Mouse (Mus musculus) MEL (cell line): ENCODE data around the gene Oxct1. TPM values are rescaled to one million over a fixed set of nuclear protein-coding genes. Genes with fewer than 3 reads are reported as not detected.

Experiments used
- DNase-seq: peaks from one replicate; pipeline ENCODE4 v3.0.0; 2011; ENCODE audit warnings: low read depth, low spot score
- H3K27ac ChIP-seq: 2 replicates; pipeline ENCODE4 v1.5.1; 2012; ENCODE audit warnings: low read depth, mild to moderate bottlenecking, control low read depth, low read length, moderate library complexity; ENCODE audit not compliant: control insufficient read depth
- H3K27me3 ChIP-seq, 2 experiments: fragments of 150-350 bp in 1 of 2; sonication (generic) in 1 of 2; 2 replicates each; pipeline ENCODE4 v1.6.1; 2012; ENCODE audit warnings: low read length in 2 of 2, mild to moderate bottlenecking in 2 of 2, improper control_type of control experiment in 1 of 2, moderate library complexity in 1 of 2; ENCODE audit not compliant: insufficient read depth in 2 of 2, control insufficient read depth in 1 of 2
- H3K36me3 ChIP-seq, 2 experiments: 2 replicates each; pipeline ENCODE4 v1.6.1; 2012 to 2014; ENCODE audit warnings: low read length in 2 of 2, improper control_type of control experiment in 1 of 2, inconsistent platforms in 1 of 2, mild to moderate bottlenecking in 1 of 2; ENCODE audit not compliant: insufficient read depth in 2 of 2, control insufficient read depth in 1 of 2
- H3K4me1 ChIP-seq, 2 experiments: fragments of 150-350 bp in 1 of 2; sonication (generic) in 1 of 2; 2 replicates each; pipeline ENCODE4 v1.6.1; 2012; ENCODE audit warnings: low read length in 2 of 2, improper control_type of control experiment in 1 of 2, mild to moderate bottlenecking in 1 of 2; ENCODE audit not compliant: insufficient read depth in 2 of 2, control insufficient read depth in 1 of 2
- H3K4me3 ChIP-seq, 2 experiments: fragments of 150-350 bp in 1 of 2; sonication (generic) in 1 of 2; 2 replicates each; pipeline ENCODE4 v1.5.1; 2012; ENCODE audit warnings: low read depth in 2 of 2, low read length in 2 of 2, mild to moderate bottlenecking in 2 of 2, moderate library complexity in 2 of 2, control low read depth in 1 of 2, improper control_type of control experiment in 1 of 2; ENCODE audit not compliant: control insufficient read depth in 1 of 2, insufficient read depth in 1 of 2
- H3K79me2 ChIP-seq: 2 replicates; pipeline ENCODE4 v1.6.1; 2012; ENCODE audit warnings: mild to moderate bottlenecking, low read length, moderate library complexity; ENCODE audit not compliant: control insufficient read depth, poor library complexity, insufficient read depth
- H3K9ac ChIP-seq: 2 replicates; pipeline ENCODE4 v1.6.1; 2012; ENCODE audit warnings: low read depth, mild to moderate bottlenecking, control low read depth, low read length, moderate library complexity; ENCODE audit not compliant: control insufficient read depth, poor library complexity, severe bottlenecking
- H3K9me3 ChIP-seq: fragments of 150-350 bp; sonication (generic); replicated peaks from 2 replicates; pipeline ENCODE4 v1.6.1; 2012; ENCODE audit warnings: mild to moderate bottlenecking, low read length, improper control_type of control experiment, moderate library complexity; ENCODE audit not compliant: insufficient read depth
- BHLHE40 ChIP-seq: IDR thresholded peaks from 2 replicates; pipeline ENCODE4 v1.6.1; 2012; ENCODE audit warnings: low read depth, mild to moderate bottlenecking, inconsistent platforms, low read length, improper control_type of control experiment, borderline replicate concordance
- CHD1 ChIP-seq: IDR thresholded peaks from 2 replicates; pipeline ENCODE4 v1.6.1; 2012; ENCODE audit warnings: low read depth, mild to moderate bottlenecking, inconsistent platforms, low read length, improper control_type of control experiment
- EP300 ChIP-seq, 2 experiments: IDR thresholded peaks; 2 replicates each; pipeline ENCODE4 v1.6.1; 2011; ENCODE audit warnings: improper control_type of control experiment in 2 of 2, low read length in 2 of 2, low read depth in 1 of 2, mild to moderate bottlenecking in 1 of 2
- HCFC1 ChIP-seq: IDR thresholded peaks from 2 replicates; pipeline ENCODE4 v1.6.1; 2012; ENCODE audit warnings: low read depth, mild to moderate bottlenecking, inconsistent platforms, low read length, improper control_type of control experiment, moderate library complexity
- KAT2A ChIP-seq: conservative IDR thresholded peaks from 2 replicates; pipeline ENCODE4 v1.6.1; 2012; ENCODE audit warnings: low read depth, low read length, improper control_type of control experiment, inconsistent platforms
- MAX ChIP-seq: IDR thresholded peaks from 2 replicates; pipeline ENCODE4 v1.6.1; 2011; ENCODE audit warnings: low read length, improper control_type of control experiment
- MAZ ChIP-seq: IDR thresholded peaks from 2 replicates; pipeline ENCODE4 v1.6.1; 2012; ENCODE audit warnings: low read depth, mild to moderate bottlenecking, inconsistent platforms, low read length, improper control_type of control experiment
- MXI1 ChIP-seq: IDR thresholded peaks from 2 replicates; pipeline ENCODE4 v1.6.1; 2011; ENCODE audit warnings: mild to moderate bottlenecking, low read depth, low read length, improper control_type of control experiment
- MYB ChIP-seq: IDR thresholded peaks from 2 replicates; pipeline ENCODE4 v1.6.1; 2011; ENCODE audit warnings: mild to moderate bottlenecking, low read depth, low read length, improper control_type of control experiment
- NRF1 ChIP-seq: IDR thresholded peaks from 2 replicates; pipeline ENCODE4 v1.6.1; 2014; ENCODE audit warnings: low read depth, mild to moderate bottlenecking, inconsistent platforms, low read length, improper control_type of control experiment, moderate library complexity; ENCODE audit not compliant: poor library complexity, insufficient read depth, severe bottlenecking
- POLR2A ChIP-seq, 2 experiments: IDR thresholded peaks; 2 replicates each; pipeline ENCODE4 v1.6.1; 2011 to 2012; ENCODE audit warnings: low read length in 2 of 2, mild to moderate bottlenecking in 2 of 2, control low read depth in 1 of 2, improper control_type of control experiment in 1 of 2, low read depth in 1 of 2, moderate library complexity in 1 of 2; ENCODE audit not compliant: control insufficient read depth in 1 of 2, insufficient read depth in 1 of 2, poor library complexity in 1 of 2
- RAD21 ChIP-seq: IDR thresholded peaks from 2 replicates; pipeline ENCODE4 v1.6.1; 2011; ENCODE audit warnings: mild to moderate bottlenecking, low read depth, low read length, improper control_type of control experiment
- RCOR1 ChIP-seq: IDR thresholded peaks from 2 replicates; pipeline ENCODE4 v1.6.1; 2012; ENCODE audit warnings: low read depth, mild to moderate bottlenecking, inconsistent platforms, low read length, improper control_type of control experiment
- TCF12 ChIP-seq: IDR thresholded peaks from 2 replicates; pipeline ENCODE4 v1.6.1; 2014; ENCODE audit warnings: low read depth, mild to moderate bottlenecking, inconsistent platforms, low read length, improper control_type of control experiment, moderate library complexity
- UBTF ChIP-seq: IDR thresholded peaks from 2 replicates; pipeline ENCODE4 v1.6.1; 2012; ENCODE audit warnings: low read depth, mild to moderate bottlenecking, inconsistent platforms, low read length, improper control_type of control experiment, moderate library complexity, borderline replicate concordance; ENCODE audit not compliant: insufficient read depth
- USF1 ChIP-seq: IDR thresholded peaks from 2 replicates; pipeline ENCODE4 v1.6.1; 2014; ENCODE audit warnings: low read depth, mild to moderate bottlenecking, inconsistent platforms, low read length, improper control_type of control experiment, moderate library complexity
- ZKSCAN1 ChIP-seq: IDR thresholded peaks from 2 replicates; pipeline ENCODE4 v1.6.1; 2012; ENCODE audit warnings: low read depth, mild to moderate bottlenecking, inconsistent platforms, low read length, improper control_type of control experiment, moderate library complexity
- ZMIZ1 ChIP-seq: IDR thresholded peaks from 2 replicates; pipeline ENCODE4 v1.6.1; 2012; ENCODE audit warnings: low read depth, mild to moderate bottlenecking, inconsistent platforms, low read length, improper control_type of control experiment, moderate library complexity
- ZNF384 ChIP-seq: IDR thresholded peaks from 2 replicates; pipeline ENCODE4 v1.6.1; 2012; ENCODE audit warnings: low read depth, mild to moderate bottlenecking, inconsistent platforms, low read length, improper control_type of control experiment
- polyA plus RNA-seq, 2 experiments: library from polyadenylated mRNA; stranded (reverse) in 1 of 2; unstranded in 1 of 2; fragments of >175 nt in 1 of 2; fragments of >200 nt in 1 of 2; gene quantifications; 2 replicates each; pipeline versions ENCODE4 v1.2.1 to v1.2.4; 2012; ENCODE audit warnings: low replicate concordance in 2 of 2, low read depth in 1 of 2; ENCODE audit not compliant: insufficient read length in 2 of 2, insufficient read depth in 1 of 2, missing spikeins in 1 of 2
- total RNA-seq: library from RNA; depleted of rRNA; stranded (reverse); fragments of 300-350 nt; gene quantifications from 2 replicates; pipeline ENCODE4 v1.2.3, GENCODE M21; 2012

Oxct1 gene
- total and polyA plus RNA-seq, 3 experiments: 112 to 168 TPM; not detected in 1

DNA sequence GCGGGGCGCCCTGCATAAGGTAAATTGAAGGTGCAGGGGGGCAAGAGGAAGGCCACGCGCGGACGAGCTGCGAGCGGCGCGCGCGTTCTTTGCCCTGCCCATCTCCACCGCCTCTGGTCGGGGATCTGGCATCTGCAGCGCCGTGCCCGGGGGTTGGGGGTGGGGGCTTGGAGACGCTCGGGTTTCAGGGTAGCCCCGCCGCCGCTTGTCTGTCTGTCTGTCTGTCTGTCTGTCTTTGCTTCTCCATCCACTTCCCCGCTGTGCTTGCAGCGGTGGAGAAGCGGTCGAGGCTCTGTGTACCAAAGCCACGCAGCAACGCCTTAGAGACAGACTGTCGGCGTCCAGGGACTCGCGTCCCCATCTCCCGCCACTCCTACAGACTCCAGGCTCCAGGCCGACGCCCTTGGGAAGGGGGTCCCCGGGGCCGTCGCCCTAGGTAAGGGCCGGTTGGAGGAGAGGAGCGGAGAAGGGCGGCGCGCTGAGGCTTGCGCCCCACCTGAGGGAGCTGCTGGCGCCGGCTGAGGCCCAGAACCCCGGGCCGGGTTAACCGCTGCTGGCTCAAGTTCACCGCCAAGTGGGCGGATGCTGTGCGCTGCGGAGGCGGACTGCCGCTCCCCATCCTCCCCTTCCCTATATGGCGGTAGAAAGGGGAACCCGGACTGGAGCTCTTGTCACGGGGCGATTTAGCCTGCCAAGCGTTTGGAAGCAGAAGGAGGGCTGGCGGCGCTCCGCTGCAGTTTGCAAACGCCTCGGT, 825 bp downstream of the Oxct1 start (continued):
- TF ChIP-seq CHD1 (no peak; the same call in 1 of the 2 replicates), ZKSCAN1 (no peak), USF1 (0 out of 2 replicates have a peak, but pooled peaks have one; percentile 29), NRF1 (no peak), HCFC1 (peak; percentile 76), RCOR1 (0 out of 2 replicates have a peak, but pooled peaks have one; percentile 5), ZMIZ1 (peak; percentile 64; the same call in 1 of the 2 replicates), MAX (no peak), RAD21 (no peak)

DNA sequence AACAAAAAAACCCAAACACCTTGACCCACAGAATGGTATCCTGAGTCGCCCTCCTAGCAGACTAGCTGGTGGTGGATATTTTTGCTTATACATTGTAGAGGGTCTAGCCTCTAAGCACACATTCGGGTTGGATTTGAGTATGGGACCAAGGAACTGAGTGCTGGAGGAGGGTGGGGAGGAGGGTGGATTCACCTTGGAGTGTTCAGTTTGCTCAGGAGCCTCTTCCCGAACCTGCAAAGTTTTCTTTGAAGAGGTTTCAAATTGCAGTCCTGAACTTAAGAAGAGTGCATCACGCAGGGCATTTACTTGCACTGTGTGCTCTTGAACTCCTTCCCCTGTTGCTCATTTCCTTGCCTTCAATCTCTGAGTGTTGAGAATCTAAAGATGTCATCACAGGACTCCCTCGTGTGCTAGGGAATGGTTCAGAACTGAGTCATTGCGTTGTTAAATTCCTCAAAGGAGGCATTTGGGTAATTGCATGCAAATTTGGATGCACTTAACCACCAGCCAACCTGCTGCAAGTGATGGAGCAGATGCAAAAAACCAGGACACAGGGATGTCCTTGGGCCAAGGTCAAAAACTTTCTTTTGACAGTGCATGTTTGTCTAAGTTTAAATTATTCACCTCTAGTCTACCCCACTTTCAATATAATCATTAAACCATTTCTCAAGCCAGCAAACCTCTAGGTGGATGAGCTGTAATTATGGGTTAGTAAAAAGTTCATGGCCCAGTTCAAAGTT, 1.7 kb downstream of the Oxct1 start:
- H3K9me3 ChIP-seq: no peaks in the 10 kb centered on the region
- TF ChIP-seq UBTF (0 out of 2 replicates have a peak, but pooled peaks have one; percentile 6), TCF12 (no peak)
- H3K27me3 ChIP-seq: no peaks in the 10 kb centered on the region
- peak overlapping the region; percentile 58 to 85 for H3K4me3 ChIP-seq
- peak overlapping the region; percentile 97 for H3K9ac ChIP-seq
- H3K27ac ChIP-seq: peak overlapping the region; percentile 94
- H3K79me2 ChIP-seq: peaks cover 27% of the 10 kb centered on the region
- H3K4me1 ChIP-seq: peaks cover 0 to 13% of the 10 kb centered on the region in 2 experiments; a peak in 2 of 4 replicates
- peak; percentile 56 for DNase-seq
- H3K36me3 ChIP-seq: peaks cover 0 to 4% of the 10 kb centered on the region in 2 experiments; a peak in 2 of 4 replicates

DNA sequence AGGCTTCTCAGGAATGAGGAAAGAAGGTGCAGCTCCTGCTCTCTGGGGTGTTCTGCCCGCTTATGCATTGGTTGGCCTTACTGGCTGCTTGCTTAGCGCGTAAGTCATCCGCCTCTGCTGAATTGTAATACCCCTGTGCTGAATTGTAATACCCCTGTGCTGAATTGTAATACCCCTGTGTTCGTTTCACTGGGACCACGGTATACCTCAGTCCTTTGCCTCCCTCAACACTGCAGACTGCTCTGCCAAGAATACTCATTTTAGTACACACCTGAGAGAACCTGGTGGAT, 2.2 kb downstream of the Oxct1 start:
- no peak overlapping the region for H3K4me3 ChIP-seq
- no peak for TF ChIP-seq EP300 (IDR thresholded peaks at IDR 0.05; ENCODE audit: low read depth in 1 of 2, low read length in 2 of 2)
- TF ChIP-seq MXI1: no peak
- TF ChIP-seq POLR2A (IDR thresholded peaks at IDR 0.05; ENCODE audit: control insufficient read depth in 1 of 2, insufficient read depth in 1 of 2, low read depth in 1 of 2, low read length in 2 of 2, poor library complexity in 1 of 2): no peak
- TF ChIP-seq ZNF384: no peak
- no peak for TF ChIP-seq MYB
- no peak for TF ChIP-seq RCOR1
- no peak for TF ChIP-seq BHLHE40
- no peak for TF ChIP-seq RAD21
- TF ChIP-seq MAZ: no peak
- TF ChIP-seq KAT2A: no peak
- TF ChIP-seq ZMIZ1: no peak
- no peak for TF ChIP-seq CHD1
- H3K27ac ChIP-seq: no peak overlapping the region
- no peak overlapping the region for H3K9ac ChIP-seq
- DNase-seq: no peak
- H3K9me3 ChIP-seq: no peaks in the 10 kb centered on the region
- peaks cover 0 to 4% of the 10 kb centered on the region in 2 experiments; a peak in 2 of 4 replicates for H3K36me3 ChIP-seq
- peaks cover 28% of the 10 kb centered on the region for H3K79me2 ChIP-seq
- H3K4me1 ChIP-seq: peaks cover 0 to 13% of the 10 kb centered on the region in 2 experiments; a peak in 2 of 4 replicates
- H3K27me3 ChIP-seq: no peaks in the 10 kb centered on the region
